ENCODE assay signal across 19 mouse cellular contexts in the genomic region with DNA sequence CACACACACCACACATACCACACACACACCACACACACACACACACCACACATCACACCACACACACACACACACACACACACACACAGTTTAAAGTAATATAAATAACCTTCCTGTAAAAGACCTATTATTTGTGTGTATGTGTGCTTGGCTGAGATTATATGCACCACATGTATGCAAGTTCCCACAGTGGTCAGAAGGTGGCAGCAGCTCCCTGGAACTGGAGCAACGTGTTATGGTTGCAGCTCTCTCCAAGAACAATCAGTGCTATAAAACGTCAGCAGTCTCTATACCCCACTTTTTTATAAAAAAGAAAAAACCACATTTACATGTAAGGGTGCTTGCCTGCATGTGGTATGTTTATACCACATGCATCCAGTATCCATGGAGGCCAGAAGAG. TPM values are rescaled to one million over a fixed set of nuclear protein-coding genes. Genes with fewer than 3 reads are reported as not detected.
DNase-seq lines count a peak whose midpoint lies in the region; ATAC-seq and TF ChIP-seq lines count a peak whose summit lies in the region.
"Had no signal": no experiment of that assay in that cellular context is flagged by ENCODE, and none has a peak within 500 bp of the region (broad histone marks: within the 10 kb centered on the region; RNA-seq: fewer than 3 reads in every experiment).

No protein-coding gene starts in this region.

- 87% methylated on average over 2 of the region's 2 CpGs for WGBS in hindbrain, postnatal 0 days
- 80% methylated on average over 2 of the region's 2 CpGs for WGBS in hindbrain, embryonic 16.5 days
- WGBS in lung, embryonic 15.5 days, result 77% methylated on average over 2 of the region's 2 CpGs

- no peak overlapping the region for H3K4me2 ChIP-seq in hindbrain, postnatal 0 days (ENCODE audit: low read depth, low read length)
- H3K4me2 ChIP-seq in hindbrain, embryonic 16.5 days (ENCODE audit: low read length), result no peak overlapping the region
- H3K4me2 ChIP-seq in lung, embryonic 15.5 days, result no peak overlapping the region
- H3K4me2 ChIP-seq: embryonic facial prominence, embryonic 12.5 days had no signal

- peaks cover 5% of the 10 kb centered on the region; the same call in 1 of the 2 replicates for H3K4me1 ChIP-seq in hindbrain, postnatal 0 days (ENCODE audit: insufficient read depth, low read length)
- H3K4me1 ChIP-seq in hindbrain, embryonic 16.5 days (ENCODE audit: control insufficient read depth, insufficient read depth, low read depth, low read length), result peaks cover 7% of the 10 kb centered on the region
- peaks cover 40% of the 10 kb centered on the region for H3K4me1 ChIP-seq in lung, embryonic 15.5 days

- H3K9ac ChIP-seq in hindbrain, postnatal 0 days (replicated peaks; ENCODE audit: low read length), result no peak overlapping the region
- no peak overlapping the region for H3K9ac ChIP-seq in hindbrain, embryonic 16.5 days (ENCODE audit: low read depth, low read length)
- no peak overlapping the region for H3K9ac ChIP-seq in lung, embryonic 15.5 days
- H3K9ac ChIP-seq: embryonic facial prominence, embryonic 12.5 days had no signal

- H3K27ac ChIP-seq in hindbrain, postnatal 0 days, result no peak overlapping the region
- no peak overlapping the region for H3K27ac ChIP-seq in hindbrain, embryonic 16.5 days (ENCODE audit: low read depth, low read length)
- peak overlapping the region; percentile 87; the same call in 1 of the 2 replicates for H3K27ac ChIP-seq in lung, embryonic 15.5 days
- H3K27ac ChIP-seq: embryonic facial prominence, embryonic 12.5 days had no signal

- DNase-seq in hindbrain, postnatal 0 days (ENCODE audit: low spot score), result no peak
- DNase-seq in lung, postnatal 25 days (ENCODE audit: low spot score), result no peak
- DNase-seq in ES-CJ7 (ENCODE audit: low read depth, low spot score) (peak; percentile 65), MN1 (ENCODE audit: low spot score) (no peak)
- DNase-seq in retina, embryonic 14.5 days (ENCODE audit: low spot score), result peak; percentile 14
- no peak for DNase-seq in cerebellum, adult 9-11 months
- DNase-seq: adrenal gland, postnatal 10 days; cerebellum, postnatal 36 days; heart, adult 18-20 months; heart, postnatal 14 days; kidney, postnatal 36 days had no signal

- H3K9me3 ChIP-seq in hindbrain, postnatal 0 days (ENCODE audit: low read length), result no peaks in the 10 kb centered on the region
- H3K9me3 ChIP-seq in hindbrain, embryonic 16.5 days (ENCODE audit: control insufficient read depth, low read length), result no peaks in the 10 kb centered on the region
- no peaks in the 10 kb centered on the region for H3K9me3 ChIP-seq in lung, embryonic 15.5 days

- TF ChIP-seq CTCF in hindbrain, postnatal 0 days (IDR thresholded peaks at IDR 0.05; ENCODE audit: low read depth), result peak; percentile 38

- no peak overlapping the region for H3K4me3 ChIP-seq in hindbrain, postnatal 0 days (ENCODE audit: low read length)
- H3K4me3 ChIP-seq in hindbrain, embryonic 16.5 days (ENCODE audit: low read length), result no peak overlapping the region
- no peak overlapping the region for H3K4me3 ChIP-seq in lung, embryonic 15.5 days
- H3K4me3 ChIP-seq: embryonic facial prominence, embryonic 12.5 days had no signal

- H3K27me3 ChIP-seq in hindbrain, postnatal 0 days (ENCODE audit: insufficient read depth, low read length), result no peaks in the 10 kb centered on the region
- peaks cover 10% of the 10 kb centered on the region; the same call in 1 of the 2 replicates for H3K27me3 ChIP-seq in hindbrain, embryonic 16.5 days (replicated peaks; ENCODE audit: control insufficient read depth, insufficient read depth, low read length)
- H3K27me3 ChIP-seq in lung, embryonic 15.5 days, result peaks cover 12% of the 10 kb centered on the region; the same call in 1 of the 2 replicates

- no peaks in the 10 kb centered on the region for H3K36me3 ChIP-seq in hindbrain, postnatal 0 days (ENCODE audit: insufficient read depth, low read length)
- H3K36me3 ChIP-seq in hindbrain, embryonic 16.5 days (ENCODE audit: control insufficient read depth, insufficient read depth, low read length), result no peaks in the 10 kb centered on the region
- H3K36me3 ChIP-seq in lung, embryonic 15.5 days, result no peaks in the 10 kb centered on the region
- H3K36me3 ChIP-seq: embryonic facial prominence, embryonic 12.5 days had no signal

- no peak for ATAC-seq in hindbrain, postnatal 0 days
- no peak for ATAC-seq in hindbrain, embryonic 16.5 days
- ATAC-seq in lung, embryonic 15.5 days (ENCODE audit: borderline replicate concordance, extremely low read depth, low FRiP score, low TSS enrichment), result no peak

RNA-seq across cellular contexts. Expression of a gene that starts 4.2 kb away (rescaled TPM):
- total RNA-seq in hindbrain, postnatal 0 days (2014; rRNA removed), result 9.7 and 10.9 TPM in 2 replicates
- polyA plus RNA-seq in hindbrain, postnatal 0 days (2015; fragmentation: Nextera tagmentation; extraction: Ambion mirVana), result 9.3 and 10.6 TPM in 2 replicates
- polyA plus RNA-seq in hindbrain, embryonic 16.5 days (2015; fragmentation: Nextera tagmentation; extraction: Ambion mirVana), result 5.0 and 8.0 TPM in 2 replicates
- polyA plus RNA-seq in lung, embryonic 15.5 days (2015; fragmentation: Nextera tagmentation; extraction: Ambion mirVana), result 44.1 and 47.8 TPM in 2 replicates
- total RNA-seq: megakaryocyte, adult 5-6 weeks; neutrophil, adult 5-6 weeks had no signal

RNA-seq across cellular contexts. Expression of a gene that starts 42.1 kb away (rescaled TPM):
- total RNA-seq in hindbrain, postnatal 0 days (2014; rRNA removed), result not detected in 2 replicates
- not detected in 2 replicates for polyA plus RNA-seq in hindbrain, postnatal 0 days (2015; fragmentation: Nextera tagmentation; extraction: Ambion mirVana)
- polyA plus RNA-seq in hindbrain, embryonic 16.5 days (2015; fragmentation: Nextera tagmentation; extraction: Ambion mirVana), result not detected in 2 replicates
- polyA plus RNA-seq in lung, embryonic 15.5 days (2015; fragmentation: Nextera tagmentation; extraction: Ambion mirVana), result not detected in 2 replicates
- total RNA-seq: adrenal gland, postnatal 10 days; heart, adult 18-20 months; heart, postnatal 14 days; left cerebral cortex, adult 8-10 months; megakaryocyte, adult 5-6 weeks; neutrophil, adult 5-6 weeks had no signal
- polyA plus RNA-seq: embryonic facial prominence, embryonic 12.5 days; limb, embryonic 14.5 days; thymus, postnatal 0 days had no signal

Comparison
In these comparisons a context has a peak if more than half of its experiments do, and no peak if none do; other contexts are left out.
1. DNase-seq: peak in ES-CJ7 (single experiment) and retina, embryonic 14.5 days (single experiment); none in hindbrain, postnatal 0 days (single experiment), lung, postnatal 25 days (single experiment), MN1 (single experiment) and cerebellum, adult 9-11 months (single experiment).